Mouse (Mus musculus): ENCODE results near the gene Pmpcb.

Pmpcb gene

GRCm38 (mm10) chr5:21732177-21732911 is 4.6 kb upstream of the Pmpcb start:
- no peak for DNase-seq (ENCODE audit: low read depth, low spot score)

GRCm38 (mm10) chr5:21732930-21733329 is 4.0 kb upstream of the Pmpcb start:
- peak; percentile 93 for DNase-seq (ENCODE audit: low read depth, low spot score)

- DNase-seq (ENCODE audit: low read depth, low spot score) = no peak
These were observed 1.8 kb upstream of the Pmpcb start for GRCm38 (mm10) chr5:21735100-21735499.

GRCm38 (mm10) chr5:21735584-21735983 is 1.4 kb upstream of the Pmpcb start:
- DNase-seq (ENCODE audit: low read depth, low spot score) = peak; percentile 80

GRCm38 (mm10) chr5:21736046-21736445 is 895 bp upstream of the Pmpcb start:
- no peak for DNase-seq (ENCODE audit: low read depth, low spot score)

GRCm38 (mm10) chr5:21737620-21738019 is 679 bp downstream of the Pmpcb start:
- DNase-seq (ENCODE audit: low read depth, low spot score) = no peak

- no peak for DNase-seq (ENCODE audit: low read depth, low spot score)
These were observed 2.2 kb downstream of the Pmpcb start for GRCm38 (mm10) chr5:21739120-21739519.

GRCm38 (mm10) chr5:21739881-21740280 is 2.9 kb downstream of the Pmpcb start:
- no peak for DNase-seq (ENCODE audit: low read depth, low spot score)

- no peak for DNase-seq (ENCODE audit: low read depth, low spot score)
These were observed 6.7 kb downstream of the Pmpcb start for GRCm38 (mm10) chr5:21743606-21744005.

- DNase-seq (ENCODE audit: low read depth, low spot score) = no peak
These were observed 7.7 kb downstream of the Pmpcb start for GRCm38 (mm10) chr5:21744651-21745050.

- no peak for DNase-seq (ENCODE audit: low read depth, low spot score)
These were observed 9.0 kb downstream of the Pmpcb start for GRCm38 (mm10) chr5:21745966-21746365.

- no peak for DNase-seq (ENCODE audit: low read depth, low spot score)
These were observed 31.6 kb downstream of the Pmpcb start for GRCm38 (mm10) chr5:21768506-21768905.

GRCm38 (mm10) chr5:21769841-21770240 is 32.9 kb downstream of the Pmpcb start:
- DNase-seq (ENCODE audit: low read depth, low spot score) = no peak

GRCm38 (mm10) chr5:21776491-21776890 is 39.5 kb downstream of the Pmpcb start:
- DNase-seq (ENCODE audit: low read depth, low spot score) = no peak

- DNase-seq (ENCODE audit: low read depth, low spot score) = peak; percentile 66
These were observed 47.5 kb downstream of the Pmpcb start for GRCm38 (mm10) chr5:21784161-21785052.

- peak; percentile 87 for DNase-seq (ENCODE audit: low read depth, low spot score)
These were observed 48.1 kb downstream of the Pmpcb start, which contains the start of the genes Dnajc2 and Psmc2 for GRCm38 (mm10) chr5:21785053-21785452. Gene Dnajc2 (minus strand): TSS chr5:21785251. Gene Psmc2 (plus strand): TSS chr5:21785283.

GRCm38 (mm10) chr5:21785776-21786175 is 48.8 kb downstream of the Pmpcb start:
- DNase-seq (ENCODE audit: low read depth, low spot score) = peak; percentile 21

GRCm38 (mm10) chr5:21786258-21787185 is 49.6 kb downstream of the Pmpcb start:
- peak; percentile 94 for DNase-seq (ENCODE audit: low read depth, low spot score)

GRCm38 (mm10) chr5:21787186-21788105 is 50.5 kb downstream of the Pmpcb start:
- DNase-seq (ENCODE audit: low read depth, low spot score) = no peak

- no peak for DNase-seq (ENCODE audit: low read depth, low spot score)
These were observed 52.1 kb downstream of the Pmpcb start for GRCm38 (mm10) chr5:21789061-21789460.
